Mouse (Mus musculus): ENCODE results near the gene Arid3a.
A peak's percentile ranks its signal among the peaks of the same experiment; 100 is the strongest.
"Not testable (repeated sequence)": the region's sequence is repeated elsewhere in the genome, so short reads cannot be mapped to it uniquely, and the experiment has no call there.

The Arid3a gene

GRCm38 (mm10) chr10:79946752-79947322 is 20.0 kb downstream of the Arid3a start:
- ATAC-seq (ENCODE audit: low TSS enrichment): no peak

GRCm38 (mm10) chr10:79947502-79947901 is 20.7 kb downstream of the Arid3a start:
- no peak for ATAC-seq (ENCODE audit: low TSS enrichment)

- no peak for ATAC-seq (ENCODE audit: low TSS enrichment)
Measured at GRCm38 (mm10) chr10:79949873-79950272, 23.0 kb downstream of the Arid3a start.

- no peak for ATAC-seq (ENCODE audit: low TSS enrichment)
Measured at GRCm38 (mm10) chr10:79950661-79951060, 23.8 kb downstream of the Arid3a start.

GRCm38 (mm10) chr10:79953946-79954345 is 27.1 kb downstream of the Arid3a start:
- no peak for ATAC-seq (ENCODE audit: low TSS enrichment)

- ATAC-seq (ENCODE audit: low TSS enrichment): no peak
Measured at GRCm38 (mm10) chr10:79955691-79956090, 28.8 kb downstream of the Arid3a start.

- ATAC-seq (ENCODE audit: low TSS enrichment): no peak
Measured at GRCm38 (mm10) chr10:79956643-79957154, 29.9 kb downstream of the Arid3a start.

- ATAC-seq (ENCODE audit: low TSS enrichment): 0 out of 2 replicates have a peak, but pooled peaks have one; percentile 32
Measured at GRCm38 (mm10) chr10:79958140-79958816, 31.4 kb downstream of the Arid3a start.

- not testable (repeated sequence) for ATAC-seq (ENCODE audit: low TSS enrichment)
Measured at GRCm38 (mm10) chr10:79959412-79959811, 32.6 kb downstream of the Arid3a start.

- peak; percentile 92 for ATAC-seq (ENCODE audit: low TSS enrichment)
Measured at GRCm38 (mm10) chr10:79959847-79960601, 33.2 kb downstream of the Arid3a start, which contains the start of gene Wdr18. TSS of gene Wdr18 (plus strand) at chr10:79960152.

GRCm38 (mm10) chr10:79960671-79961294 is 33.9 kb downstream of the Arid3a start:
- no peak for ATAC-seq (ENCODE audit: low TSS enrichment)

GRCm38 (mm10) chr10:79964727-79965126 is 37.9 kb downstream of the Arid3a start:
- no peak for ATAC-seq (ENCODE audit: low TSS enrichment)

GRCm38 (mm10) chr10:79965325-79965724 is 38.5 kb downstream of the Arid3a start:
- ATAC-seq (ENCODE audit: low TSS enrichment): no peak

GRCm38 (mm10) chr10:79966886-79967400 is 40.1 kb downstream of the Arid3a start:
- ATAC-seq (ENCODE audit: low TSS enrichment): no peak

- no peak for ATAC-seq (ENCODE audit: low TSS enrichment)
Measured at GRCm38 (mm10) chr10:79968181-79968580, 41.3 kb downstream of the Arid3a start.

GRCm38 (mm10) chr10:79969124-79969568 is 42.3 kb downstream of the Arid3a start:
- ATAC-seq (ENCODE audit: low TSS enrichment): no peak; the same call in 1 of the 2 replicates

- ATAC-seq (ENCODE audit: low TSS enrichment): no peak; the same call in 1 of the 2 replicates
Measured at GRCm38 (mm10) chr10:79970415-79971182, 43.8 kb downstream of the Arid3a start, which contains the start of gene Grin3b. TSS of gene Grin3b (plus strand) at chr10:79970715.

- ATAC-seq (ENCODE audit: low TSS enrichment): no peak
Measured at GRCm38 (mm10) chr10:79971183-79971497, 44.3 kb downstream of the Arid3a start.

GRCm38 (mm10) chr10:79972831-79973230 is 46.0 kb downstream of the Arid3a start:
- no peak for ATAC-seq (ENCODE audit: low TSS enrichment)

- no peak for ATAC-seq (ENCODE audit: low TSS enrichment)
Measured at GRCm38 (mm10) chr10:79974087-79974486, 47.2 kb downstream of the Arid3a start.

- no peak for ATAC-seq (ENCODE audit: low TSS enrichment)
Measured at GRCm38 (mm10) chr10:79974668-79975067, 47.8 kb downstream of the Arid3a start.

All from frontal cortex, adult (tissue).